In the genomic region with DNA sequence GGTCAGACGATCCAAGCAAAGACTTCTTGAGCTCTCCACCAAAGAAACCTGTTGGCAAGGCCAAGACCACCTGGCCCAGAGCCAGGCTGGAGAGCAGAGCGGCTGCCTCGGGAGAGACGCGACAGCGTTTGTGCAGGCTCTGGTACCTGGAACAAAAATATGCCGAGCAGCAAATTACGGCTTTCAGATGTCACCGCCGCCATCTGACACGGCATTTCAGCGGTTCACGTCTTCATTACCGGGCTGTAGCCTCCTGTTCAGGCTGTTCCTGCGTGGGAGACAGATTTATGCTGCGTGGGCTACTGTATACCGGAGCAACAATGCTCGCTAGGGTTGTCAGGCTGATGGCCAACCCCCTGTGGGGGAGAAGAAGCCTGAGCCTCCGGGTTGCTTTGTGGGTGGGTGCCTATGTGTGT, we compare ENCODE assay signal across 9 mouse cellular contexts.
DNase-seq lines count a peak whose midpoint lies in the region; ATAC-seq lines count a peak whose summit lies in the region.
"Had no signal": no experiment of that assay in that cellular context is flagged by ENCODE, and none has a peak within 500 bp of the region (broad histone marks: within the 10 kb centered on the region; RNA-seq: fewer than 3 reads in every experiment).

No protein-coding gene starts in this region.

- no peaks in the 10 kb centered on the region for H3K27me3 ChIP-seq in heart, embryonic 14.5 days (ENCODE audit: control insufficient read depth, insufficient read depth, low read length)
- H3K27me3 ChIP-seq in midbrain, embryonic 14.5 days (ENCODE audit: control insufficient read depth, insufficient read depth, low read length), result no peaks in the 10 kb centered on the region

- no peaks in the 10 kb centered on the region for H3K9me3 ChIP-seq in heart, embryonic 14.5 days (ENCODE audit: control insufficient read depth, low read length)
- H3K9me3 ChIP-seq in midbrain, embryonic 14.5 days (ENCODE audit: control insufficient read depth, low read length), result no peaks in the 10 kb centered on the region

- peak overlapping the region; percentile 17 to 22 for H3K4me3 ChIP-seq in heart, embryonic 14.5 days (ENCODE audit: control insufficient read depth in 1 of 2, insufficient read depth in 1 of 2, low read depth in 1 of 2, low read length in 2 of 2)
- H3K4me3 ChIP-seq in midbrain, embryonic 14.5 days (replicated peaks; ENCODE audit: low read depth, low read length), result 0 out of 2 replicates have a peak overlapping the region, but pooled peaks have one; percentile 7
- H3K4me3 ChIP-seq: erythroblast, embryonic 14.5 days had no signal

- no peak for ATAC-seq in heart, embryonic 14.5 days (ENCODE audit: insufficient number of reproducible peaks, insufficient read depth, low FRiP score, low read depth)
- no peak for ATAC-seq in midbrain, embryonic 14.5 days (ENCODE audit: low FRiP score, low TSS enrichment)

- H3K4me1 ChIP-seq in heart, embryonic 14.5 days (ENCODE audit: control insufficient read depth in 2 of 2, insufficient read depth in 2 of 2, low read length in 2 of 2), result peaks cover 18 to 22% of the 10 kb centered on the region in 2 experiments
- peaks cover 32% of the 10 kb centered on the region for H3K4me1 ChIP-seq in midbrain, embryonic 14.5 days (ENCODE audit: control insufficient read depth, insufficient read depth, low read length)

- no peak overlapping the region for H3K27ac ChIP-seq in heart, embryonic 14.5 days (replicated peaks in 1 of 2; ENCODE audit: control insufficient read depth in 1 of 2, insufficient read depth in 1 of 2, low read depth in 2 of 2, low read length in 2 of 2)
- H3K27ac ChIP-seq in midbrain, embryonic 14.5 days (replicated peaks; ENCODE audit: low read depth, low read length), result no peak overlapping the region

- peak; percentile 24 for DNase-seq in embryo, embryonic 11 days
- no peak for DNase-seq in embryo, embryonic 10.5 days (ENCODE audit: low spot score)
- DNase-seq in cerebellum, adult 9-11 months, result peak; percentile 80
- DNase-seq in layer of hippocampus, postnatal 14 days (ENCODE audit: low spot score in 2 of 2), result peak; percentile 65 to 69
- DNase-seq in midbrain, embryonic 14.5 days, result peak; percentile 79
- DNase-seq in spleen, postnatal 14 days (ENCODE audit: low spot score in 2 of 2), result no peak
- DNase-seq in thymus, postnatal 36 days, result no peak

- peak overlapping the region; percentile 62 for H3K4me2 ChIP-seq in heart, embryonic 14.5 days (ENCODE audit: low read length)
- H3K4me2 ChIP-seq in midbrain, embryonic 14.5 days (ENCODE audit: low read length), result peak overlapping the region; percentile 48

- 19% methylated on average over 19 of the region's 19 CpGs for WGBS in heart, embryonic 14.5 days
- WGBS in midbrain, embryonic 14.5 days, result 25% methylated on average over 19 of the region's 19 CpGs

- no peaks in the 10 kb centered on the region for H3K36me3 ChIP-seq in heart, embryonic 14.5 days (ENCODE audit: control insufficient read depth, insufficient read depth, low read length)
- H3K36me3 ChIP-seq in midbrain, embryonic 14.5 days (ENCODE audit: control insufficient read depth, insufficient read depth, low read length), result no peaks in the 10 kb centered on the region

- peak overlapping the region; percentile 60 for H3K9ac ChIP-seq in heart, embryonic 14.5 days (ENCODE audit: low read length)
- H3K9ac ChIP-seq in midbrain, embryonic 14.5 days (replicated peaks; ENCODE audit: low read length), result 0 out of 2 replicates have a peak overlapping the region, but pooled peaks have one; percentile 20

Comparison
In these comparisons a context has a peak if more than half of its experiments do, and no peak if none do; other contexts are left out.
1. DNase-seq: peak in embryo, embryonic 11 days (single experiment), cerebellum, adult 9-11 months (single experiment), layer of hippocampus, postnatal 14 days (2 of 2) and midbrain, embryonic 14.5 days (single experiment); none in embryo, embryonic 10.5 days (single experiment), spleen, postnatal 14 days (0 of 2) and thymus, postnatal 36 days (0 of 2).